Mouse (Mus musculus) heart, adult 2 months (tissue): Measurements from ENCODE around the gene Cd79b.

Experiments
- CTCF ChIP-seq: fragments of 200-600 bp; IDR thresholded peaks from 2 replicates; pipeline ENCODE4 v1.8.1; 2022; ENCODE audit warnings: antibody characterized with exemption, mild to moderate bottlenecking, moderate library complexity
- POLR2A ChIP-seq: fragments of 200-500 bp; IDR thresholded peaks from 2 replicates; pipeline ENCODE4 v1.6.1; 2011; ENCODE audit warnings: mild to moderate bottlenecking, low read depth, low read length, control low read depth; ENCODE audit not compliant: insufficient read depth

GRCm38 (mm10) chr11:106329682-106330081 lies 15.1 kb upstream of the Cd79b start:
- TF ChIP-seq CTCF = peak; percentile 58
- no peak for TF ChIP-seq POLR2A
